Mouse (Mus musculus): Measurements from ENCODE around the gene Exd1. TPM values are rescaled to one million over a fixed set of nuclear protein-coding genes. Genes with fewer than 3 reads are reported as not detected.

Exd1 gene
- polyA plus RNA-seq, 1 experiment from 2014 or later, result 0.47 TPM

GRCm38 (mm10) chr2:119566182-119566855, 18.9 kb upstream of the Exd1 start:
- no peak overlapping the region for H3K4me3 ChIP-seq
- ATAC-seq (ENCODE audit: low FRiP score, low read depth), result no peak
- H3K36me3 ChIP-seq, result peaks cover 24% of the 10 kb centered on the region
- 89% methylated on average over 7 of the region's 7 CpGs for WGBS
- H3K27ac ChIP-seq (replicated peaks), result no peak overlapping the region
- no peaks in the 10 kb centered on the region for H3K9me3 ChIP-seq
- H3K4me2 ChIP-seq, result no peak overlapping the region
- no peak overlapping the region for H3K9ac ChIP-seq
- no peaks in the 10 kb centered on the region for H3K27me3 ChIP-seq
- H3K4me1 ChIP-seq (replicated peaks), result no peaks in the 10 kb centered on the region

GRCm38 (mm10) chr2:119565284-119565683, 17.9 kb upstream of the Exd1 start:
- WGBS, result 94% methylated on average over 4 of the region's 4 CpGs
- Histone ChIP-seq H3K4me2 (no peak overlapping the region), H3K4me1 (replicated peaks) (no peaks in the 10 kb centered on the region)

GRCm38 (mm10) chr2:119561794-119562193, 14.4 kb upstream of the Exd1 start:
- H3K4me1 ChIP-seq (replicated peaks), result no peaks in the 10 kb centered on the region
- H3K27me3 ChIP-seq, result no peaks in the 10 kb centered on the region
- WGBS, result 92% methylated on average over 3 of the region's 3 CpGs
- no peak overlapping the region for H3K9ac ChIP-seq
- no peak overlapping the region for H3K27ac ChIP-seq (replicated peaks)
- no peaks in the 10 kb centered on the region for H3K9me3 ChIP-seq
- H3K4me3 ChIP-seq, result no peak overlapping the region
- peaks cover 24% of the 10 kb centered on the region; the same call in 1 of the 2 replicates for H3K36me3 ChIP-seq
- no peak overlapping the region for H3K4me2 ChIP-seq
- ATAC-seq (ENCODE audit: low FRiP score, low read depth), result no peak

More at GRCm38 (mm10) chr2:119565284-119565683, 17.9 kb upstream of the Exd1 start:
- Histone ChIP-seq H3K27ac (replicated peaks) (no peak overlapping the region), H3K9me3 (no peaks in the 10 kb centered on the region), H3K4me3 (no peak overlapping the region), H3K36me3 (peaks cover 24% of the 10 kb centered on the region), H3K9ac (no peak overlapping the region), H3K27me3 (no peaks in the 10 kb centered on the region)
- ATAC-seq (ENCODE audit: low FRiP score, low read depth), result no peak

GRCm38 (mm10) chr2:119558737-119559340, 11.4 kb upstream of the Exd1 start:
- H3K4me2 ChIP-seq, result no peak overlapping the region
- no peak overlapping the region for H3K27ac ChIP-seq (replicated peaks)
- H3K9ac ChIP-seq, result no peak overlapping the region
- no peaks in the 10 kb centered on the region for H3K27me3 ChIP-seq
- ATAC-seq (ENCODE audit: low FRiP score, low read depth), result no peak
- no peaks in the 10 kb centered on the region for H3K4me1 ChIP-seq (replicated peaks)
- H3K36me3 ChIP-seq, result peaks cover 15% of the 10 kb centered on the region; the same call in 1 of the 2 replicates
- no peaks in the 10 kb centered on the region for H3K9me3 ChIP-seq
- H3K4me3 ChIP-seq, result no peak overlapping the region
- WGBS, result 85% methylated on average over 7 of the region's 7 CpGs

- ATAC-seq (ENCODE audit: low FRiP score, low read depth), result no peak
- WGBS, result 84% methylated on average over 3 of the region's 3 CpGs
These were observed 10.6 kb upstream of the Exd1 start for GRCm38 (mm10) chr2:119558039-119558438.

GRCm38 (mm10) chr2:119549678-119550077, 2.3 kb upstream of the Exd1 start:
- WGBS, result 89% methylated on average over 2 of the region's 2 CpGs

More at GRCm38 (mm10) chr2:119558039-119558438, 10.6 kb upstream of the Exd1 start:
- Histone ChIP-seq H3K4me1 (replicated peaks) (no peaks in the 10 kb centered on the region), H3K27ac (replicated peaks) (no peak overlapping the region), H3K27me3 (no peaks in the 10 kb centered on the region), H3K9me3 (no peaks in the 10 kb centered on the region), H3K9ac (no peak overlapping the region), H3K36me3 (peaks cover 9% of the 10 kb centered on the region; the same call in 1 of the 2 replicates), H3K4me3 (no peak overlapping the region), H3K4me2 (no peak overlapping the region)

GRCm38 (mm10) chr2:119548691-119549090, 1.3 kb upstream of the Exd1 start:
- Histone ChIP-seq H3K4me1 (replicated peaks) (peaks cover 23% of the 10 kb centered on the region), H3K27me3 (no peaks in the 10 kb centered on the region), H3K9ac (peak overlapping the region; percentile 72), H3K9me3 (no peaks in the 10 kb centered on the region), H3K36me3 (no peaks in the 10 kb centered on the region), H3K27ac (replicated peaks) (no peak overlapping the region), H3K4me3 (peak overlapping the region; percentile 87), H3K4me2 (peak overlapping the region; percentile 62)
- 72% methylated on average over 5 of the region's 5 CpGs for WGBS
- ATAC-seq (ENCODE audit: low FRiP score, low read depth), result no peak

More at GRCm38 (mm10) chr2:119549678-119550077, 2.3 kb upstream of the Exd1 start:
- Histone ChIP-seq H3K4me2 (no peak overlapping the region), H3K4me1 (replicated peaks) (peaks cover 23% of the 10 kb centered on the region), H3K9ac (no peak overlapping the region), H3K27me3 (no peaks in the 10 kb centered on the region), H3K4me3 (no peak overlapping the region), H3K9me3 (no peaks in the 10 kb centered on the region), H3K36me3 (no peaks in the 10 kb centered on the region), H3K27ac (replicated peaks) (no peak overlapping the region)
- no peak for ATAC-seq (ENCODE audit: low FRiP score, low read depth)

GRCm38 (mm10) chr2:119548371-119548660, 889 bp upstream of the Exd1 start:
- peaks cover 23% of the 10 kb centered on the region for H3K4me1 ChIP-seq (replicated peaks)
- ATAC-seq (ENCODE audit: low FRiP score, low read depth), result no peak
- H3K27me3 ChIP-seq, result no peaks in the 10 kb centered on the region
- no peaks in the 10 kb centered on the region for H3K36me3 ChIP-seq
- WGBS, result 13% methylated on average over 3 of the region's 3 CpGs
- peak overlapping the region; percentile 83; the same call in 1 of the 2 replicates for H3K27ac ChIP-seq (replicated peaks)
- H3K4me3 ChIP-seq, result peak overlapping the region; percentile 87
- peak overlapping the region; percentile 62 for H3K4me2 ChIP-seq
- H3K9ac ChIP-seq, result peak overlapping the region; percentile 72
- no peaks in the 10 kb centered on the region for H3K9me3 ChIP-seq

- peak overlapping the region; percentile 40; the same call in 1 of the 2 replicates for H3K9ac ChIP-seq
- ATAC-seq (ENCODE audit: low FRiP score, low read depth), result no peak
- peak overlapping the region; percentile 87 for H3K4me3 ChIP-seq
- peak overlapping the region; percentile 62 for H3K4me2 ChIP-seq
- H3K4me1 ChIP-seq (replicated peaks), result peaks cover 23% of the 10 kb centered on the region
- H3K36me3 ChIP-seq, result no peaks in the 10 kb centered on the region
- under 1% methylated on average over 30 of the region's 30 CpGs for WGBS
- no peaks in the 10 kb centered on the region for H3K27me3 ChIP-seq
- H3K27ac ChIP-seq (replicated peaks), result peak overlapping the region; percentile 71
- no peaks in the 10 kb centered on the region for H3K9me3 ChIP-seq
These were observed 442 bp downstream of the Exd1 start for GRCm38 (mm10) chr2:119546848-119547521.

GRCm38 (mm10) chr2:119543656-119544055, 3.8 kb downstream of the Exd1 start:
- H3K4me3 ChIP-seq, result no peak overlapping the region
- H3K9me3 ChIP-seq, result no peaks in the 10 kb centered on the region
- H3K36me3 ChIP-seq, result no peaks in the 10 kb centered on the region
- WGBS, result 86% methylated on average over 2 of the region's 2 CpGs
- H3K27me3 ChIP-seq, result no peaks in the 10 kb centered on the region
- no peak overlapping the region for H3K9ac ChIP-seq
- no peak overlapping the region for H3K27ac ChIP-seq (replicated peaks)
- peaks cover 10% of the 10 kb centered on the region for H3K4me1 ChIP-seq (replicated peaks)
- H3K4me2 ChIP-seq, result no peak overlapping the region
- no peak for ATAC-seq (ENCODE audit: low FRiP score, low read depth)

- Histone ChIP-seq H3K27ac (replicated peaks) (no peak overlapping the region), H3K4me2 (no peak overlapping the region), H3K9me3 (no peaks in the 10 kb centered on the region), H3K36me3 (no peaks in the 10 kb centered on the region), H3K4me3 (no peak overlapping the region), H3K4me1 (replicated peaks) (0 out of 2 replicates have a peak, but pooled peaks cover 4% of the 10 kb centered on the region), H3K9ac (no peak overlapping the region), H3K27me3 (no peaks in the 10 kb centered on the region)
- no peak for ATAC-seq (ENCODE audit: low FRiP score, low read depth)
- WGBS, result 27% methylated on average over 1 of the region's 1 CpGs
These were observed 5.3 kb downstream of the Exd1 start for GRCm38 (mm10) chr2:119542106-119542505.

- 88% methylated on average over 9 of the region's 9 CpGs for WGBS
These were observed 8.6 kb downstream of the Exd1 start for GRCm38 (mm10) chr2:119538802-119539201.

More at GRCm38 (mm10) chr2:119538802-119539201, 8.6 kb downstream of the Exd1 start:
- H3K9ac ChIP-seq, result no peak overlapping the region
- no peak overlapping the region for H3K27ac ChIP-seq (replicated peaks)
- no peak for ATAC-seq (ENCODE audit: low FRiP score, low read depth)
- no peak overlapping the region for H3K4me2 ChIP-seq
- no peaks in the 10 kb centered on the region for H3K27me3 ChIP-seq
- H3K4me1 ChIP-seq (replicated peaks), result no peaks in the 10 kb centered on the region
- H3K4me3 ChIP-seq, result no peak overlapping the region
- H3K9me3 ChIP-seq, result no peaks in the 10 kb centered on the region
- H3K36me3 ChIP-seq, result no peaks in the 10 kb centered on the region

All from hindbrain, embryonic 15.5 days (tissue).